Mouse (Mus musculus): Measurements from ENCODE around the gene Ifnlr1. TPM values are rescaled to one million over a fixed set of nuclear protein-coding genes. Genes with fewer than 3 reads are reported as not detected.
"Not testable (repeated sequence)": the region's sequence is repeated elsewhere in the genome, so short reads cannot be mapped to it uniquely, and the experiment has no call there.

Ifnlr1 gene
- polyA plus RNA-seq, 1 experiment from 2014 or later = 0.46 TPM

DNA sequence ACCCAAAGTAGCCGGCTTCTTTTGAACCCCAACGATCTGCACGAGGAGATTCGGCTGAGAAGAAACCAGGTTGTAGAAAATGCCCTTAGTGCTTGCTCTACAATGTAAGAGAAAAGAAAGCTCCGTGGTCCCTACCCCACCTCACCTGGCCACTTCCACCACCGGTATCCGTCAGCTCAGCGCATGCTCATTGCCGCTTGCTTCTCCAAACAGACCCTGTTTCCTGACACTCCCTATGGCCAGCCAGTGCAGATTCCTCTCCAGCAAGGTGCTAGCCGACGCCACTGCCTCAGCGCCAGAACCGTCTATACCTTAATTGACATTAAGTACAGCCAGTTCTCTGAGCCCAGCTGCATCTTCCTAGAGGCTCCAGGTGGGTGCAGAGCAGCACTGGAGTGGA, 17.4 kb downstream of the Ifnlr1 start:
- Histone ChIP-seq H3K27me3 (ENCODE audit: control insufficient read depth, insufficient read depth, low read length) (no peaks in the 10 kb centered on the region), H3K4me3 (ENCODE audit: low read depth, low read length) (no peak overlapping the region), H3K9ac (replicated peaks; ENCODE audit: low read depth, low read length) (no peak overlapping the region), H3K4me2 (ENCODE audit: low read depth, low read length) (no peak overlapping the region), H3K36me3 (ENCODE audit: control insufficient read depth, insufficient read depth, low read length) (no peaks in the 10 kb centered on the region), H3K27ac (ENCODE audit: low read depth, low read length) (no peak overlapping the region), H3K4me1 (ENCODE audit: control insufficient read depth, insufficient read depth, low read length) (no peaks in the 10 kb centered on the region), H3K9me3 (ENCODE audit: control insufficient read depth, low read length) (no peaks in the 10 kb centered on the region)
- ATAC-seq (ENCODE audit: low read depth) = no peak
- WGBS = 81% methylated on average over 13 of the region's 13 CpGs

DNA sequence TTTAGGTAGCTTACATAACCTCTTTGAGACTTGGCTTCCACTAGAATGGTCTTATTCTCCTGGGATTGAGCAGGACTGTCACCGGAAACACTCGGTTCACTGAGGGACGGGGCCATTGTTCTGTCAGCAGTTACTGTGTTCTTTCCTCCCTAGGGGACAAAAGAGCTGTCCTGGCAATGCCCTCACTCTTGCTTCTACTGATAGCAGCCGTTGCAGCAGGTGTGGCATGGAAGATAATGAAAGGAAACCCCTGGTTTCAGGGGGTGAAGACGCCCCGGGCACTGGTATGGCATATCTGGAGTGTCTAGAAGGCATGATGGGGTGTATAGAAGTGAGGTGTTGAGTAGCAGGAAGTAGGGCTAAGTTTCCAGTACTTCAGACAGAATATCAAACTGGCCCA, 17.9 kb downstream of the Ifnlr1 start:
- no peaks in the 10 kb centered on the region for H3K4me1 ChIP-seq (ENCODE audit: control insufficient read depth, insufficient read depth, low read length)
- H3K9me3 ChIP-seq (ENCODE audit: control insufficient read depth, low read length) = no peaks in the 10 kb centered on the region
- H3K9ac ChIP-seq (replicated peaks; ENCODE audit: low read depth, low read length) = no peak overlapping the region
- no peaks in the 10 kb centered on the region for H3K36me3 ChIP-seq (ENCODE audit: control insufficient read depth, insufficient read depth, low read length)
- H3K27ac ChIP-seq (ENCODE audit: low read depth, low read length) = no peak overlapping the region
- WGBS = 41% methylated on average over 6 of the region's 6 CpGs
- H3K27me3 ChIP-seq (ENCODE audit: control insufficient read depth, insufficient read depth, low read length) = no peaks in the 10 kb centered on the region
- no peak overlapping the region for H3K4me3 ChIP-seq (ENCODE audit: low read depth, low read length)
- ATAC-seq (ENCODE audit: low read depth) = no peak
- H3K4me2 ChIP-seq (ENCODE audit: low read depth, low read length) = no peak overlapping the region

- H3K27me3 ChIP-seq (ENCODE audit: control insufficient read depth, insufficient read depth, low read length) = no peaks in the 10 kb centered on the region
- H3K4me2 ChIP-seq (ENCODE audit: low read depth, low read length) = no peak overlapping the region
- no peak overlapping the region for H3K4me3 ChIP-seq (ENCODE audit: low read depth, low read length)
- no peaks in the 10 kb centered on the region for H3K36me3 ChIP-seq (ENCODE audit: control insufficient read depth, insufficient read depth, low read length)
- H3K4me1 ChIP-seq (ENCODE audit: control insufficient read depth, insufficient read depth, low read length) = no peaks in the 10 kb centered on the region
- H3K9me3 ChIP-seq (ENCODE audit: control insufficient read depth, low read length) = no peaks in the 10 kb centered on the region
- no peak for ATAC-seq (ENCODE audit: low read depth)
- WGBS = 91% methylated on average over 6 of the region's 6 CpGs
- H3K9ac ChIP-seq (replicated peaks; ENCODE audit: low read depth, low read length) = no peak overlapping the region
- no peak overlapping the region for H3K27ac ChIP-seq (ENCODE audit: low read depth, low read length)
Measured at GRCm38 (mm10) chr4:135706045-135706444, 20.0 kb downstream of the Ifnlr1 start.

GRCm38 (mm10) chr4:135709072-135709564, 23.0 kb downstream of the Ifnlr1 start:
- H3K36me3 ChIP-seq (ENCODE audit: control insufficient read depth, insufficient read depth, low read length) = no peaks in the 10 kb centered on the region
- no peak overlapping the region for H3K27ac ChIP-seq (ENCODE audit: low read depth, low read length)
- ATAC-seq (ENCODE audit: low read depth) = 0 out of 2 replicates have a peak, but pooled peaks have one; percentile 54
- H3K4me2 ChIP-seq (ENCODE audit: low read depth, low read length) = peak overlapping the region; percentile 9
- H3K27me3 ChIP-seq (ENCODE audit: control insufficient read depth, insufficient read depth, low read length) = no peaks in the 10 kb centered on the region
- H3K4me3 ChIP-seq (ENCODE audit: low read depth, low read length) = no peak overlapping the region
- H3K4me1 ChIP-seq (ENCODE audit: control insufficient read depth, insufficient read depth, low read length) = no peaks in the 10 kb centered on the region
- 10% methylated on average over 8 of the region's 8 CpGs for WGBS
- no peak overlapping the region for H3K9ac ChIP-seq (replicated peaks; ENCODE audit: low read depth, low read length)
- H3K9me3 ChIP-seq (ENCODE audit: control insufficient read depth, low read length) = no peaks in the 10 kb centered on the region

- H3K9ac ChIP-seq (replicated peaks; ENCODE audit: low read depth, low read length) = no peak overlapping the region
- H3K27ac ChIP-seq (ENCODE audit: low read depth, low read length) = no peak overlapping the region
- H3K27me3 ChIP-seq (ENCODE audit: control insufficient read depth, insufficient read depth, low read length) = no peaks in the 10 kb centered on the region
- H3K36me3 ChIP-seq (ENCODE audit: control insufficient read depth, insufficient read depth, low read length) = no peaks in the 10 kb centered on the region
- 80% methylated on average over 11 of the region's 11 CpGs for WGBS
- no peaks in the 10 kb centered on the region for H3K9me3 ChIP-seq (ENCODE audit: control insufficient read depth, low read length)
- H3K4me1 ChIP-seq (ENCODE audit: control insufficient read depth, insufficient read depth, low read length) = no peaks in the 10 kb centered on the region
- ATAC-seq (ENCODE audit: low read depth) = no peak
- no peak overlapping the region for H3K4me3 ChIP-seq (ENCODE audit: low read depth, low read length)
- no peak overlapping the region for H3K4me2 ChIP-seq (ENCODE audit: low read depth, low read length)
Measured at GRCm38 (mm10) chr4:135709621-135710020, 23.5 kb downstream of the Ifnlr1 start.

DNA sequence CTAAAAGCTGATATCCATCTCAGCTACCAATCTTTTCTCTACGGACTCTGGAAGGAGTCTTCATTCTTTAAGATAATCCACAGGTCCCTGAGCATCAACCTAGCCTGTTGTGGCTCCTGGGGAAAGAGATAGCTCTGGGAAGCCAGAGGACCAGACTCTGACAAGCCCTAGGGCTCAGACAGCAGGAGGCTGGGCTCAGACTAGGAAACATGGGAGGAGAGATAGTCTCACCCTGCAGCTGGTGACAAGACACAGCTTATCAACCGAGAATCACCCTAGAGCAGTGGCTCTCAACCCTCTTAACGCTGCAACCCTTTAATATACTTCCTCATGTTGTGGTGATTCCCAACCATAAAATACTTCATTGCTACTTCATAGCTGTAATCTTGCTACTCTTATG, 24.3 kb downstream of the Ifnlr1 start:
- Histone ChIP-seq H3K27me3 (ENCODE audit: control insufficient read depth, insufficient read depth, low read length) (no peaks in the 10 kb centered on the region), H3K4me1 (ENCODE audit: control insufficient read depth, insufficient read depth, low read length) (no peaks in the 10 kb centered on the region), H3K27ac (ENCODE audit: low read depth, low read length) (no peak overlapping the region), H3K9me3 (ENCODE audit: control insufficient read depth, low read length) (no peaks in the 10 kb centered on the region), H3K36me3 (ENCODE audit: control insufficient read depth, insufficient read depth, low read length) (no peaks in the 10 kb centered on the region), H3K4me3 (ENCODE audit: low read depth, low read length) (no peak overlapping the region), H3K4me2 (ENCODE audit: low read depth, low read length) (no peak overlapping the region), H3K9ac (replicated peaks; ENCODE audit: low read depth, low read length) (no peak overlapping the region)
- 86% methylated on average over 3 of the region's 3 CpGs for WGBS
- ATAC-seq (ENCODE audit: low read depth) = no peak

DNA sequence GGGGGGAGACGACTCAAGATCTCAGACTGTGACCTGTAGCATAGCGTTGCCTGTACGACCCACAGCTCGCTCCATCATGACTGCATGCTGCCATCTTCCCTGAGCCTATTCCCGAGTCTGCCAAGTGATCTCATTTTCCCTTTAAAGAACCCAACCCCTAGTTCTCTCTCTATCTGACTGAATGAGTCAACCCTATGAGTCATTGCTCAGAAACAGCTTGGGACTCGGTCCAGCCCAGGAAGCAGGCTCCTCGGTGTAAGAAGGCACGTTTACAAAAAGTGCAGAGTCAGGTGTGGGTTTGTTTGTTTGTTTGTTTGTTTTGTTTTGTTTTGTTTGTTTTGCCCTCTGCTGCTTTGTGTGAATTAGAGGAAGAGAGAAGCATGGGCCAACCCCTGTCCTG, 28.7 kb downstream of the Ifnlr1 start:
- ATAC-seq (ENCODE audit: low read depth) = no peak
- Histone ChIP-seq H3K4me1 (ENCODE audit: control insufficient read depth, insufficient read depth, low read length) (no peaks in the 10 kb centered on the region), H3K9me3 (ENCODE audit: control insufficient read depth, low read length) (no peaks in the 10 kb centered on the region), H3K4me2 (ENCODE audit: low read depth, low read length) (no peak overlapping the region), H3K27ac (ENCODE audit: low read depth, low read length) (no peak overlapping the region), H3K27me3 (ENCODE audit: control insufficient read depth, insufficient read depth, low read length) (no peaks in the 10 kb centered on the region), H3K9ac (replicated peaks; ENCODE audit: low read depth, low read length) (no peak overlapping the region), H3K36me3 (ENCODE audit: control insufficient read depth, insufficient read depth, low read length) (no peaks in the 10 kb centered on the region), H3K4me3 (ENCODE audit: low read depth, low read length) (no peak overlapping the region)
- 89% methylated on average over 8 of the region's 8 CpGs for WGBS

GRCm38 (mm10) chr4:135716438-135716837, 30.4 kb downstream of the Ifnlr1 start:
- H3K9me3 ChIP-seq (ENCODE audit: control insufficient read depth, low read length); H3K4me3 ChIP-seq (ENCODE audit: low read depth, low read length); H3K9ac ChIP-seq (replicated peaks; ENCODE audit: low read depth, low read length); H3K36me3 ChIP-seq (ENCODE audit: control insufficient read depth, insufficient read depth, low read length); H3K4me1 ChIP-seq (ENCODE audit: control insufficient read depth, insufficient read depth, low read length); H3K27ac ChIP-seq (ENCODE audit: low read depth, low read length); H3K4me2 ChIP-seq (ENCODE audit: low read depth, low read length); H3K27me3 ChIP-seq (ENCODE audit: control insufficient read depth, insufficient read depth, low read length); ATAC-seq (ENCODE audit: low read depth): not testable (repeated sequence)
- WGBS = 96% methylated on average over 11 of the region's 11 CpGs

- Histone ChIP-seq H3K27me3 (ENCODE audit: control insufficient read depth, insufficient read depth, low read length) (no peaks in the 10 kb centered on the region), H3K4me3 (ENCODE audit: low read depth, low read length) (no peak overlapping the region), H3K9me3 (ENCODE audit: control insufficient read depth, low read length) (no peaks in the 10 kb centered on the region), H3K36me3 (ENCODE audit: control insufficient read depth, insufficient read depth, low read length) (no peaks in the 10 kb centered on the region), H3K4me2 (ENCODE audit: low read depth, low read length) (no peak overlapping the region), H3K9ac (replicated peaks; ENCODE audit: low read depth, low read length) (no peak overlapping the region), H3K27ac (ENCODE audit: low read depth, low read length) (no peak overlapping the region), H3K4me1 (ENCODE audit: control insufficient read depth, insufficient read depth, low read length) (no peaks in the 10 kb centered on the region)
- no peak for ATAC-seq (ENCODE audit: low read depth)
- WGBS = 80% methylated on average over 17 of the region's 17 CpGs
Measured at GRCm38 (mm10) chr4:135722540-135723290, 36.6 kb downstream of the Ifnlr1 start.

Data from neural tube, embryonic 14.5 days (tissue).